In the genomic region with DNA sequence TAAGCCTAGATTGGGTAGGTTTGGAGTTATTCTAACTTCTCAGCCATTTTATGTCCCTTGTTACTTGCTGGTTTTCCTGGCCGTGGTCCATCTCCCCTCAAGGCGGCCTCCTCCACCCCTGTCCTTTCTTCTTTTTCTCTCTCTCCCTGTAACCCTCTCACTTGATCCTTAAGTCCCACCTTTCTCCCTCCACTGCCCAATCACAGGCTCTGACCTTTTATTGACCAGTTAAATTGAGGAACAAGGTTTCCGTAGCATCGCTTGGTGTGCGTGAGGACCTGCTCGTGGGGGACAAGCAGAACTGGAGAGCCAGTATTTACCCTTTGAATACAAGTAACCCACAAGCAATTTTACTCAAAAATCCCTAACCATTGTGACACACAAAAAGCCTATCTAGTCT, we compare ENCODE assay signal across 18 mouse cellular contexts.
"Had no signal": no experiment of that assay in that cellular context is flagged by ENCODE, and none has a peak within 500 bp of the region (broad histone marks: within the 10 kb centered on the region; RNA-seq: fewer than 3 reads in every experiment).

No protein-coding gene starts in this region.

- H3K9ac ChIP-seq: liver, embryonic 14.5 days; lung, embryonic 14.5 days; midbrain, embryonic 13.5 days; midbrain, embryonic 15.5 days; neural tube, embryonic 13.5 days; neural tube, embryonic 15.5 days had no signal

- H3K27ac ChIP-seq: liver, embryonic 14.5 days; midbrain, embryonic 10.5 days; midbrain, embryonic 13.5 days; midbrain, embryonic 15.5 days; neural tube, embryonic 13.5 days; neural tube, embryonic 15.5 days had no signal

- DNase-seq: lung, adult 18-20 months; lung, postnatal 10 days; lung, postnatal 4 days; right cerebral cortex, adult 18-20 months; right cerebral cortex, postnatal 25 days; right cerebral cortex, postnatal 4 days; spleen, adult 18-20 months; thymus, adult 18-20 months; thymus, postnatal 14 days; thymus, postnatal 36 days had no signal

- H3K9me3 ChIP-seq: midbrain, embryonic 10.5 days; midbrain, embryonic 13.5 days; midbrain, embryonic 15.5 days; neural tube, embryonic 13.5 days; neural tube, embryonic 15.5 days had no signal

- H3K4me2 ChIP-seq: lung, embryonic 14.5 days; midbrain, embryonic 13.5 days; midbrain, embryonic 15.5 days; neural tube, embryonic 13.5 days; neural tube, embryonic 15.5 days had no signal

- H3K36me3 ChIP-seq: midbrain, embryonic 10.5 days; midbrain, embryonic 15.5 days had no signal

- H3K4me1 ChIP-seq: midbrain, embryonic 10.5 days; midbrain, embryonic 13.5 days; midbrain, embryonic 15.5 days; neural tube, embryonic 13.5 days; neural tube, embryonic 15.5 days had no signal

- ATAC-seq: midbrain, embryonic 13.5 days; midbrain, embryonic 15.5 days had no signal

- H3K4me3 ChIP-seq: midbrain, embryonic 10.5 days; midbrain, embryonic 13.5 days; midbrain, embryonic 15.5 days; myocyte; neural tube, embryonic 13.5 days; neural tube, embryonic 15.5 days had no signal

- H3K27me3 ChIP-seq: midbrain, embryonic 13.5 days; midbrain, embryonic 15.5 days; neural tube, embryonic 13.5 days; neural tube, embryonic 15.5 days had no signal
